Mouse (Mus musculus): Measurements from ENCODE around the gene Gm21748.
"Not testable (repeated sequence)": the region's sequence is repeated elsewhere in the genome, so short reads cannot be mapped to it uniquely, and the experiment has no call there.

The Gm21748 gene

DNA sequence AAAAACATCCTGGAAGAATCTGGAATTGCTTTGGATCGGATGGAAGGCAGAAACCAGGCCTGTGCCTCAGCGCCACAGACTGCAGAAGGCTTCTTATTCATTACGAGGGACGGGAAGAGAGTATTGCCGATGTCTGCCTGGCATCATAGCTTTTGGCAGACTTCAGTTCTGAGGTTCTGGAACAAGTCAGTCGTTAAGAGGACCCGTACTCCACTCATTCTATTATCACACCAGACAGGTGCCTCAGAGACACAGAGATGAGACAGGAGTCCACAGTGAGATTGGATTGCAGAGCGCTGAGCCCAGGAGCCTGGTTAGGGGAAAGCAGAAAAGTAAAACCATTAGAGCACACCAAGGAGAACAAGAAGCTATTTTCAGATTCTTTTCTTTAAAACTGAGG lies at the start of gene Gm21748:
Gm21748 (minus strand) TSS at position 101 of the 400 bp plus-strand sequence.
- not testable (repeated sequence) for DNase-seq (ENCODE audit: low spot score in 2 of 2)
